Mouse (Mus musculus): ENCODE data around the gene Ccdc60.
"Not testable (repeated sequence)": the region's sequence is repeated elsewhere in the genome, so short reads cannot be mapped to it uniquely, and the experiment has no call there.

Gene Ccdc60

GRCm38 (mm10) chr5:116192693-116193092 is 96.1 kb downstream of the Ccdc60 start:
- CTCF ChIA-PET = no interaction called here

DNA sequence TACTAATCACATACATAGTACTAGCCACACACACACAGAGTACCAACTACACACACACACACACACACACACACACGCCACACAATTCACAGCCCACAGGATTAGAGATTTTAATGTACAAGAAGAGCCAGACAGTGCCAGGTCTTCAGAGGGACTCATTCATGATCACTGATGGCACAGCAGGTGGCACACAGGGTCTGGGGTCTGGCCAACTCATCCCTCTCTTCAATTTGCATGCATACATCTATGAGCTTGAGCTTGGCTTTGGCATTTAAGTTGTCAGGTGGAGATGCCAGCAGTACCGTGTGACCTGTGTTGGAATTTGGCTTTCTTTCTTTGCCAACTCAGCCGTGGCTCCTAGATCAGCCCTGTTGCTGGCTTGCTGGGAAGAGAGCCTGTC is 97.2 kb downstream of the Ccdc60 start:
- CTCF ChIA-PET = no interaction called here

DNA sequence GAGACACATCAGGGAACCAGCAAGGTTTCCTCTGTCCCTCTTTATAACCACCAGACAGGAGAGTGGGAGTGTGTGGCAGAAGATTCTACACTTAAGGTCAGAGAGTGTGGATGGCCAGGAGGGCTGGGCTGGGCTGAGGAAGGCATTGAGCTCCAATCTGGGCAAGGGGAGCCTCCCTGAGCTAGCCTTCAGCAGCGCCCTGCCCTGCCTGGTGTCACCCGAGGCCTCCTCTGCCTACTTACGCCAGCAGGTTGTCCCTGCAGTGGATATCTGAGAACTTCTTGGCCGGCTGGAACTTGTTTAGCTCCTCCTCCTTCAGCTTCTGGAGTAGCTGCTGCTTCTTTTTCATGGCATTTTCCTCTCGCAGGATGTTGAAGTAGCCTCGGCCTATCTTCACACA is 99.0 kb downstream of the Ccdc60 start:
- CTCF ChIA-PET = no interaction called here

DNA sequence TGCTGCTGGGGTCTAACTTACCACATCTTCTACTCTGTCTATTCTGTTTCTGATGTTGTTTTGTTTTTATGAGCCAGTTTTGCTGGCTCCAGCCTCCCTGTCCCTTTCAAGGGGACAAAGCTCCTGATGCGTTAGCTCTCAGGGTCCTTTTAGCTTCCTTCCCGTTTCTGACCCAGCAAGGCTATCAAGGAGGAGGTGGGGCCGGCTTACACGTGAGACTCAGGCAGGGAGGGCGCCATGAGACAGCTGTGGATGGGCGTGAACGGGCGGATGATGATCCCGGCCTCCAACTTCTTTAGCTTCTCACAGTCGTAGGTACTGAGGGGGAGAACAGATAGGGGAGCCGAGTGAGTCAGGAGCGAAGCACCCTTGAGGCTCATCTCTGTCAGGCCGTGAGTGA is 108.2 kb downstream of the Ccdc60 start:
- CTCF ChIA-PET = no interaction called here

- CTCF ChIA-PET = no interaction called here
These were observed 117.1 kb downstream of the Ccdc60 start for GRCm38 (mm10) chr5:116171721-116172120.

DNA sequence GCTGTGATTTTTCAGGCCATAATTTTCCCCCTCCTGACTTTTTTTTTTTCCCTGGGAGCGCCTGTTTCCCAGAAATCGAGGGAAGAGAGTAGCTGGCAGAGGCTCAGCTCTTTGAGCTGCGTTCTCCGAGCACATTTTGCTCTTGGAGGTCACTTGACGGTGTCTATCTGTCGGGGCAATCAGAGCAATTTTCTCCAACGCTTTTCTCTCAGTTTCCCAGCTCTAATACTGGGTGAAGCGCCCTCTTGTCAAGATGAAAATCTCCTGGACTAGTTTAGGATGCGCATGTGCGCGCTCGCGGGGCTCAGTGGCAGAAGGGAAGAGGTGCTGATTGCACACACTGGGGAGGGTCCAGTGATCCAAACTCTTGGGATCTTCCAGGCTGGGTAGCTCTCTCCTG is 121.8 kb downstream of the Ccdc60 start:
- CTCF ChIA-PET = no interaction called here

DNA sequence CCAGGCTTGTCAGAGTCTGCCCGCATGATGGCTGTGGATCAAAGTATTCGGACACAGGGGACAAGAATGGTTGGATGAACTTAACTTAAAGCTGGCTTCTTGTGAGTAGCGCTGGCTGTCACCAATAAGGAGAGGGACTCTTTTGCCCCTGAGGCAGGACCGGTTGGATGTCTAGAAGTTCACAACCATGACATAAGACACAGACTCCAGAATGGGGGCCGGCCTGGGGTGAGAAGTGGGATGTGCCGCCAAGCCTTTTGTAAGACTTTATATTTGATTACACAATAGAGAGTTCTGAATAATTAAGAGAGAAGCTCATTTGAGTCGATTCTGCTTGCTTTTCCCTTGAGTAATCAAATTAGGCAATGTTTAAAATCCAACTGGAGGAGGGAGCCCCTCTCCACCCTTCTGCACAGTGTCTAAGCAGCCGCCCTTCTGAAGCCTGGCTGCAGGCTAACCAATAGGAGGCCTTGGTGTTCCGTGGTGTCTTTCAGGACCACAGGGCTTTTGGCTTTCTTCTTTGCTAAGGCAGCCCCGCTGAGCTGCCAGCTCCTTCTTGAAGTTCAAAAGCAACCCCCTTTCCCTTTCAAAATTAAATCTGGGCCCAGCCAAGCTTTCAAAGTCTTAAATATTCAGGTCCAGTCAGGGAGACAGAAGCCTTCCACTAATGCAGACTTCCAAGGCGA is 123.4 kb downstream of the Ccdc60 start:
- CTCF ChIA-PET = no interaction called here

DNA sequence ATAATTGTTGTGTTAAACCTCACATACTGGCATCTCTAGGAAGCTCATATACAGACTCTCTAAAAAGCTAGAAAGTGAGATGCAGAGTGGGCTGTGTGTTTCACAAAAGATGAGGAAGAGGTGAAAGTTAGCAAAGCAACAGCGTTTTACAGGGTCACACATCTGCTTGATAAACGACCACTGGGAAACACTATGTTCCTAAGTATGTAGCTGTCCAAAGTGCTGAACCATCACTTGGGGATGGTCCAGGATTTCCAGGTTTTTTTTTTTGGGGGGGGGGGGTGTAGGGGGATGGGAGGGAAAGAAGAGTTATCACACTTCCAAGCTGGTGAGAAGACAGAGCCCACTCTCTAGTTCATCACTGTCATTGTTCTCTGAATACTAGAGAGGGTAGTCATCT is 134.0 kb downstream of the Ccdc60 start:
- CTCF ChIA-PET = no interaction called here

DNA sequence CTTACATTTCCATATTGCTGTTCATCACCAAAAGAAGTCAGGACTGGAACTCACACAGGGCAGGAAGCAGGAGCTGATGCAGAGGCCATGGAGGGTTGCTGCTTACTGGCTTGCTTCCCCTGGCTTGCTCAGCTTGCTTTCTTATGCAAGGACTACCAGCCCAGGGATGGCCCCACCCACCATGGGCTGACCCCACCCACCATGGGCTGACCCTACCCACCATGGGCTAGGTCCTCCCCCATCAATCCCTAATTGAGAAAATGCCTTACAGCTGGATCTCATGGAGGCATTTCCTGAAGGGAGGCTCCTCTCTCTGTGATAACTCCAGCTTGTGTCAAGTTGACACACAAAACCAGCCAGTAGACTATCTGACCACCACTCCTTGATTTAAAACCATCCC is 142.3 kb downstream of the Ccdc60 start:
- CTCF ChIA-PET = not testable (repeated sequence)

- CTCF ChIA-PET = no interaction called here
These were observed 144.1 kb downstream of the Ccdc60 start for GRCm38 (mm10) chr5:116144711-116145110.

GRCm38 (mm10) chr5:116140682-116141081 is 148.1 kb downstream of the Ccdc60 start:
- CTCF ChIA-PET = no interaction called here

DNA sequence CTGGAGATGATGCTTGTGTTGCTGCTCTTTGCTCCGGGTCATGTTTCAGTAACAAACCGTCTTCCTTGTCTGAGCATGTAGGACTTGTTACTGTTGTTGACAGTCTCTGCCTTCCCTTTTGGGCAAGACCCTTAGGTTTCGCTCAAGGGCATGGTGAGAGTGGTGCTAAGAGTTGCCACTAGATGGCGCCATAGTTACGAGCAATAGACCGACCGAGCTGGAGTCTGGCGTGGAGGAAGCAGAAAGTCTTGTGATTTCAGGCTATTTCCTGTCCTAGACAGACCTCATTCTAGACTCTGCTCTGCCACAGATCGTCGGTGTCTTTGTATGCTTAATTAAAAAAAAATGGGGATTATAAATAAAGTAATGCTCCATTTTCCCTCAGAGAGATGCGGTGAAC is 165.4 kb downstream of the Ccdc60 start:
- CTCF ChIA-PET = no interaction called here

- CTCF ChIA-PET = no interaction called here
These were observed 172.2 kb downstream of the Ccdc60 start for GRCm38 (mm10) chr5:116116567-116116966.

DNA sequence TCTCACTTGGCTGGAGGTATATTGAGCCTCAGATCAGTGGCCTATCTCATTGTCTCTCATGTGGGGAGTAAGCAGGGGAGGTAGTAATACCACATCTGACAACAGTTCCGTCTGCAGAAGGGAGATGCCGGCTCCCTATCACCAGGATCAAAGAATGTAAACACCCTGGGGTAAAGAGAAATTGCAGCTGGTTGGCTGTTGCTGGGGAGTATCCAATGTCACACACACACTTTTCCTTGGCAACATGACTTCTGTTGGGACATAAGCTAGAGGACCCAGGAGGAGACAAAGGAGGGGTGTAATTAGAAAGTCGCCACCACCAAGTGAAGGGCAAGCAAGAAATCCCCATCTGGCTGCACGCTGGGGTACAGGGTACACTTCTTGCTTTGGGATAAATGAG is 172.7 kb downstream of the Ccdc60 start:
- CTCF ChIA-PET = no interaction called here

DNA sequence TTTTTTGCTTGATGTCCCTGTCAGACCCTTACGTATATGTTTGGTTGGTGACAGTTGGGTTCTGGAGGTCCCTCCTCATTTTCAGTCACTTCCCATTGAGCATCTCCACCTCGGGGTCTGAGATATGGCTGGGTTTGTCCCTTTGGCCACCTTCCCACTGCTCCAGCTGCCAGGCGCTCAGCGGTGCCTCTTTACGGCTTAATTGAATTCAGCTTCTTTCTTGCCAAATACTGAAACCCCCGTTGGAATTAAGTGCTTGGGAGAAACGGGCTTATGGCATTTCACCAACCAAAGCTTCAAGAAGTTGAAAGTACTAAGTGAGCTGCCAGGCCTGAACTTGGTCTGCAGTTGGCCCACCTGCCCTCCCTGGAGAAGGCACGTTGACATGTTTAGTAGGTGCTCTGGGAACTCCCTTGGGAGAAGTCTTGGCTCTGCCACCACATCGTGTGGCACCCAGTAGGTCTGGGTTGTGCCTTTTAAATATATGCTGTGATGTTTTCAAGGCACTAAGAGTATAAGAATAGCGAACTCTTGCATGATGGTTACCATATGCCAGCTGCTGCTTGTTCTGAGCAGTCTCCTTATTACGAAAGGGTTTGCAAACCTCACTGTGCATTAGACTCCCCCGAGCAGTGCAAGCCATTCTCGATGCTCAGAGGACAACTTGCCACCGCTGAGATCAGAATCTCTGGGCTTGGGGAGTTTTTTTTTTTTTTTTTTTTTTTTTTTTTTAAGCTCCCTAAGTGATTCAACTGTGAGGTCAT is 173.5 kb downstream of the Ccdc60 start:
- CTCF ChIA-PET = no interaction called here

DNA sequence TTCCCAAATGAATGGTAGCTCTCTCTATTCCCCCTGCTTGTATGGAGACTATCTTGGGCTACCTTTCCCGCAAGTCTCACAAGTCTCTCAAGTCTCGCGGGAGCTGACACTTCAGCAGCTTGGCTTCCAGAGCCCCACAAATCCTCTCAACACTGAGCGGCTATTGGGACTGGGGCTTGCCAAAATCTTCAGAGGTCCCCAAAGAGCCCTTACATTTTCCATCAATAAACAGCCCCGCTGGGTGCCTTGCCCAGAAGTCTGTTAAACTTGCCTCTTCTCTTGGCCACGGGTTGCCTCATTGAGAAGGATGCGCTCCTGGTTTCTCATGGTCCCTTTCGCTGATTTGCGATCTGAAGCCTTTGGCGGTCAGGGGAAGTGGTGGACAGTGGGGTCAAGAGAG is 180.1 kb downstream of the Ccdc60 start:
- CTCF ChIA-PET = no interaction called here

- CTCF ChIA-PET = no interaction called here
These were observed 204.6 kb downstream of the Ccdc60 start for GRCm38 (mm10) chr5:116084231-116084630.

DNA sequence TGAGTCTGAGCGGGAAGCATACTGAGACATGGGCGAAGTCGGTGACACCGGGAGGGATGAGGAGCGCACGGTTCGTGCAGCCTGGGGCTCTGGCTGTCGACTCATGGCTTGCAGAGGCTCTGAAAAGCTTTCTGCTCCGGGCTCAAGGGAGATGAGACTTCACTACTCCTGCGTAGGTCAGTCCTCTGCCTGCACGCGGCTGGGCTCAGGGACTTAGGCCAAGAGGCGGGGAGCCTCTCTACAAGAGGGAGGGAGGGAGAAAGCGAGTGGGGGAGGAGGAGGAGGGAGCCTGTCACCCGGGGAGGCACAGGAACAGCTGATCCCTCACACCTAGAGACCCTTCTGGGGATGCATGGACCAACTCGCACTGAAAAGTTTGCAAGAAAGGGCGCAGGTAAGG is 205.7 kb downstream of the Ccdc60 start, which contains the start of gene Tmem233:
Gene Tmem233 (minus strand): TSS at position 164 of the 400 bp plus-strand sequence.
- CTCF ChIA-PET = no interaction called here

DNA sequence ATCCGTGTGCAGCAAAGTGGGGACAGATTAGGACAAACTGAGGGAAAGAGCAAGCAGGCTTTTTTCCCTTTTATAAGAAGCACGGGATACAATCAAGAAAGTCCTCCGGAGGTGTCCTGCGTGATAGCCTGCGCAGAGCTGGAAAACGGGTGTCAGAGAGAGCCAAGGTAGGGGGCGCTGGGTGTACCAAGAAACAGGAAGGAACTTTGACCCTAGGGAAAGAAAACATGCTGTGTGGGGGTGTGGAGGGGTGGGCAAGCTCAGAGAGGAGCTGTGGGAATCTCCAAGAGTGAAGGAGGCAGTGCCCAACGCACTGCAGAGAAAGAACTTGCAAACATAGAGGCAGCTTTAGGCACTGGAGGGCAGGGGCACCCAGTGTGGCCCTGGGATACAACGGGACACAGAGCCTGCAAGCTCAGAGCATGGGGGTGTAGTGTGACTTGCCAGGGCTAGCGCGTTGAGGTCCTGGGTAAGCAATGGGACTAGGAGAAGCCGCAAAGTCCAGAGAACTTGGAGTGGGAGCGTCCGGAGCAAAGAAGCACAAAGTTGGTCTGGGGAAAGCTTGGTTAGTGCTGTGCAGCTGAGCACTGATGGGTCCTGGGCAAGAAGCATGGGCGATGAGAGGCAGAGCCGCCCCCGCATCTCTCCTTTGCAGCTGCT is 206.4 kb downstream of the Ccdc60 start:
- CTCF ChIA-PET = no interaction called here

- CTCF ChIA-PET = no interaction called here
These were observed 207.2 kb downstream of the Ccdc60 start for GRCm38 (mm10) chr5:116081616-116082015.

DNA sequence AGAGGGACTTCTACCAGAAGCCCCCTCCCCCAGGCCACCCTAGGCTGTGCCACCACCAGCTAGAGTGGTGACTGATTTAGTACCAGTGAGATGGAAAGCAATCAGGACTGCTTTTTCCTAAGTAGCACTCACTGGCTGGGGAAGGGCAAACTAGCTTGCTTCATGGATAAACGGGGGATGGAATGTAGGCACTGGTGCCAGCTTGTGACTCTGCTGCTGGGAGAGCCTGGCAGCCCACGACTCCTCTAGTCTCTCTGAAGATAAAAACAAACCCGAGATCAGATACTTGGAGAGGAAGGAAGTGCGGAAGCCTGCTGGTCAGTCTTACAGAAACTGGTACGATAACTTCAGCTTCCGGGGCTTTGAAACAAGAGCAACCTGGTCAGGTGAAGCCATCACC is 208.0 kb downstream of the Ccdc60 start:
- CTCF ChIA-PET = no interaction called here

Measured in spleen, embryonic (tissue).